Mouse (Mus musculus) forebrain, postnatal 0 days (tissue): ENCODE data around the gene Lrrc4c. TPM values are rescaled to one million over a fixed set of nuclear protein-coding genes. Genes with fewer than 3 reads are reported as not detected.

Experiments
- ATAC-seq: fragments of 200-750 bp; cut with Nextera tagmentation; 2 replicates; pipeline ENCODE4 v1.8.0; 2017; ENCODE audit warnings: mild to moderate bottlenecking, moderate library complexity
- DNase-seq: peaks from one replicate; pipeline ENCODE4 v3.0.0-alpha.2; 2015
- H3K27ac ChIP-seq: fragments of 300-500 bp; sonication (generic); 2 replicates; pipeline ENCODE4 v1.5.1; 2014; ENCODE audit warnings: low read depth, mild to moderate bottlenecking, antibody characterized with exemption, low read length, moderate library complexity, mixed read lengths
- H3K27me3 ChIP-seq: fragments of 300-500 bp; sonication (generic); 2 replicates; pipeline ENCODE4 v1.6.1; 2014; ENCODE audit warnings: mild to moderate bottlenecking, low read length, mixed read lengths; ENCODE audit not compliant: insufficient read depth
- H3K36me3 ChIP-seq: fragments of 300-500 bp; sonication (generic); 2 replicates; pipeline ENCODE4 v1.6.1; 2014; ENCODE audit warnings: mild to moderate bottlenecking, moderate library complexity; ENCODE audit not compliant: insufficient read depth
- H3K4me1 ChIP-seq: fragments of 300-500 bp; sonication (generic); 2 replicates; pipeline ENCODE4 v1.6.1; 2014; ENCODE audit warnings: antibody characterized with exemption; ENCODE audit not compliant: insufficient read depth
- H3K4me2 ChIP-seq: fragments of 300-500 bp; sonication (generic); 2 replicates; pipeline ENCODE4 v1.6.1; 2014; ENCODE audit warnings: low read depth, mild to moderate bottlenecking, moderate library complexity
- H3K4me3 ChIP-seq: fragments of 300-500 bp; sonication (generic); 2 replicates; pipeline ENCODE4 v1.5.1; 2014; ENCODE audit warnings: low read depth, low read length, mixed read lengths
- H3K9ac ChIP-seq: fragments of 300-500 bp; sonication (generic); 2 replicates; pipeline ENCODE4 v1.6.1; 2014; ENCODE audit warnings: mild to moderate bottlenecking
- H3K9me3 ChIP-seq: fragments of 300-500 bp; sonication (generic); 2 replicates; pipeline ENCODE4 v1.6.1; 2016; ENCODE audit warnings: low read length
- CTCF ChIP-seq: sonication (generic); IDR thresholded peaks from 2 replicates; pipeline ENCODE4 v1.5.1; 2016; ENCODE audit warnings: antibody characterized with exemption, control low read depth, low read depth
- WGBS: fragments of 180-500 bp; shearing (Covaris S2); extraction: QIAGEN DNeasy Blood & Tissue Kit; methylation state at CpG from one replicate; pipeline ENCODE4 v1.1.7; 2014; 5-methylcytosine and 5-hydroxymethylcytosine counted together
- polyA plus RNA-seq: library from polyadenylated mRNA; unstranded; fragments of >200 nt; fragmentation: Nextera tagmentation; extraction: Ambion mirVana; gene quantifications from 2 replicates; pipeline ENCODE4 v1.2.1, GENCODE M21; 2015
- total RNA-seq: library from RNA; depleted of rRNA; stranded (reverse); fragments of >200 nt; gene quantifications from 2 replicates; pipeline ENCODE4 v1.2.3, GENCODE M21; 2014

Lrrc4c gene
- total and polyA plus RNA-seq, 2 experiments from 2014 or later: 39.9 to 60.7 TPM

GRCm38 (mm10) chr2:96775376-96775775 is 457.4 kb downstream of the Lrrc4c start:
- Histone ChIP-seq H3K36me3 (no peaks in the 10 kb centered on the region), H3K4me2 (no peak overlapping the region), H3K9ac (no peak overlapping the region), H3K9me3 (no peaks in the 10 kb centered on the region), H3K4me1 (no peaks in the 10 kb centered on the region), H3K27ac (no peak overlapping the region), H3K27me3 (no peaks in the 10 kb centered on the region), H3K4me3 (no peak overlapping the region)
- DNase-seq (no peak), ATAC-seq (no peak)
- no peak for TF ChIP-seq CTCF

GRCm38 (mm10) chr2:96796681-96797385 is 478.9 kb downstream of the Lrrc4c start:
- H3K4me1 ChIP-seq: no peaks in the 10 kb centered on the region
- H3K9me3 ChIP-seq: no peaks in the 10 kb centered on the region
- no peak overlapping the region for H3K27ac ChIP-seq
- no peaks in the 10 kb centered on the region for H3K27me3 ChIP-seq
- H3K4me2 ChIP-seq: no peak overlapping the region
- no peak for ATAC-seq
- no peak for TF ChIP-seq CTCF
- WGBS: 43% methylated on average over 6 of the region's 6 CpGs
- H3K4me3 ChIP-seq: no peak overlapping the region
- H3K36me3 ChIP-seq: no peaks in the 10 kb centered on the region
- DNase-seq: no peak
- no peak overlapping the region for H3K9ac ChIP-seq

- no peaks in the 10 kb centered on the region for H3K4me1 ChIP-seq
- H3K27ac ChIP-seq: no peak overlapping the region
- no peaks in the 10 kb centered on the region for H3K9me3 ChIP-seq
- no peaks in the 10 kb centered on the region for H3K27me3 ChIP-seq
- DNase-seq (peak; percentile 17), ATAC-seq (peak; percentile 42; the same call in 1 of the 2 replicates)
- no peaks in the 10 kb centered on the region for H3K36me3 ChIP-seq
- no peak overlapping the region for H3K4me3 ChIP-seq
- 44% methylated on average over 5 of the region's 5 CpGs for WGBS
- TF ChIP-seq CTCF: no peak
- no peak overlapping the region for H3K4me2 ChIP-seq
- no peak overlapping the region for H3K9ac ChIP-seq
These were observed 532.9 kb downstream of the Lrrc4c start for GRCm38 (mm10) chr2:96850839-96851396.

GRCm38 (mm10) chr2:96853797-96854196 is 535.8 kb downstream of the Lrrc4c start:
- H3K27me3 ChIP-seq: no peaks in the 10 kb centered on the region

GRCm38 (mm10) chr2:96876062-96876461 is 558.1 kb downstream of the Lrrc4c start:
- no peaks in the 10 kb centered on the region for H3K27me3 ChIP-seq
- H3K4me2 ChIP-seq: no peak overlapping the region
- no peaks in the 10 kb centered on the region for H3K9me3 ChIP-seq
- no peak overlapping the region for H3K27ac ChIP-seq
- no peak overlapping the region for H3K4me3 ChIP-seq
- WGBS: 59% methylated on average over 1 of the region's 1 CpGs
- TF ChIP-seq CTCF: no peak
- no peaks in the 10 kb centered on the region for H3K36me3 ChIP-seq
- no peak for ATAC-seq
- H3K9ac ChIP-seq: no peak overlapping the region
- peak; percentile 9 for DNase-seq
- no peaks in the 10 kb centered on the region for H3K4me1 ChIP-seq

More at GRCm38 (mm10) chr2:96853797-96854196, 535.8 kb downstream of the Lrrc4c start:
- Histone ChIP-seq H3K27ac (no peak overlapping the region), H3K9ac (no peak overlapping the region), H3K36me3 (no peaks in the 10 kb centered on the region), H3K9me3 (no peaks in the 10 kb centered on the region), H3K4me2 (no peak overlapping the region), H3K4me1 (no peaks in the 10 kb centered on the region), H3K4me3 (no peak overlapping the region)
- TF ChIP-seq CTCF: no peak
- DNase-seq: no peak
- WGBS: 85% methylated on average over 1 of the region's 1 CpGs
- ATAC-seq: no peak

- 63% methylated on average over 3 of the region's 3 CpGs for WGBS
- DNase-seq: no peak
These were observed 631.6 kb downstream of the Lrrc4c start for GRCm38 (mm10) chr2:96949531-96949930.

GRCm38 (mm10) chr2:96999521-96999920 is 681.6 kb downstream of the Lrrc4c start:
- no peak overlapping the region for H3K27ac ChIP-seq
- no peak for ATAC-seq
- H3K36me3 ChIP-seq: no peaks in the 10 kb centered on the region
- no peak for DNase-seq
- H3K4me3 ChIP-seq: no peak overlapping the region
- no peak for TF ChIP-seq CTCF
- H3K9ac ChIP-seq: no peak overlapping the region
- no peaks in the 10 kb centered on the region for H3K9me3 ChIP-seq
- no peaks in the 10 kb centered on the region for H3K4me1 ChIP-seq
- no peak overlapping the region for H3K4me2 ChIP-seq
- no peaks in the 10 kb centered on the region for H3K27me3 ChIP-seq

More at GRCm38 (mm10) chr2:96949531-96949930, 631.6 kb downstream of the Lrrc4c start:
- no peaks in the 10 kb centered on the region for H3K4me1 ChIP-seq
- no peak overlapping the region for H3K4me3 ChIP-seq
- no peak for ATAC-seq
- no peaks in the 10 kb centered on the region for H3K27me3 ChIP-seq
- no peak overlapping the region for H3K4me2 ChIP-seq
- TF ChIP-seq CTCF: no peak
- H3K27ac ChIP-seq: no peak overlapping the region
- no peaks in the 10 kb centered on the region for H3K36me3 ChIP-seq
- no peaks in the 10 kb centered on the region for H3K9me3 ChIP-seq
- no peak overlapping the region for H3K9ac ChIP-seq
